In the genomic region with DNA sequence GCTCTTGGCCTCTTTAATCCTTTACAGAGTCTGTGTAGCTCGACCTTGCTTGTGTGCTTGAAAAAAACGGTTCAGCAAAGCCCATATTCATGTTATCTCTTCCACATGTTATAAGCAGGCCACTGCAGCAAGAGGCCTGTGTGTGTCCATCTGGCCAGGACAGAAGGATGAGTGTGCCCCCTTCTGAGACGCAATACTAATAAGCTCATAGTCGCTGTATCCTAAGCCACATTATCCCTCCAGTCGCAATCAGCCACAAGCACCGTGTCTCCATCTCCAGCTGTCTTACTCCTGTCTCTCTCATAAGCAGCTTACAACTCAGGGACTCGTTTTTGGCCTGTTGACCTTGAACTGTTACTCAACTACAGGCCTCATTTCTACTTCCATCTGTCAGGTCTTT, we compare ENCODE assay signal across 20 mouse cellular contexts. TPM values are rescaled to one million over a fixed set of nuclear protein-coding genes. Genes with fewer than 3 reads are reported as not detected.
DNase-seq lines count a peak whose midpoint lies in the region; ATAC-seq and TF ChIP-seq lines count a peak whose summit lies in the region.
"Had no signal": no experiment of that assay in that cellular context is flagged by ENCODE, and none has a peak within 500 bp of the region (broad histone marks: within the 10 kb centered on the region; RNA-seq: fewer than 3 reads in every experiment).

No protein-coding gene starts in this region.

- no peak overlapping the region for H3K4me3 ChIP-seq in hindbrain, embryonic 16.5 days (ENCODE audit: low read length)
- no peak overlapping the region for H3K4me3 ChIP-seq in hindbrain, embryonic 12.5 days
- no peak overlapping the region for H3K4me3 ChIP-seq in lung, embryonic 14.5 days (ENCODE audit: low read depth, low read length)
- H3K4me3 ChIP-seq: embryonic facial prominence, embryonic 10.5 days; forebrain, embryonic 13.5 days; heart, adult 2 months; heart, embryonic 12.5 days; hindbrain, embryonic 10.5 days had no signal

- TF ChIP-seq POLR2A in brain, embryonic 14.5 days (IDR thresholded peaks at IDR 0.05; ENCODE audit: borderline replicate concordance, extremely low read depth, insufficient read depth, insufficient read length, poor library complexity, severe bottlenecking), result no peak

- no peaks in the 10 kb centered on the region for H3K9me3 ChIP-seq in hindbrain, embryonic 16.5 days (ENCODE audit: control insufficient read depth, low read length)
- H3K9me3 ChIP-seq in hindbrain, embryonic 12.5 days (replicated peaks), result no peaks in the 10 kb centered on the region; the same call in 1 of the 2 replicates
- no peaks in the 10 kb centered on the region for H3K9me3 ChIP-seq in lung, embryonic 14.5 days (ENCODE audit: low read depth, low read length)
- H3K9me3 ChIP-seq: embryonic facial prominence, embryonic 10.5 days; forebrain, embryonic 13.5 days; hindbrain, embryonic 10.5 days had no signal

- H3K27ac ChIP-seq in hindbrain, embryonic 16.5 days (ENCODE audit: low read depth, low read length), result no peak overlapping the region
- no peak overlapping the region for H3K27ac ChIP-seq in hindbrain, embryonic 12.5 days
- H3K27ac ChIP-seq in lung, embryonic 14.5 days (ENCODE audit: low read depth), result no peak overlapping the region
- H3K27ac ChIP-seq: embryonic facial prominence, embryonic 10.5 days; forebrain, embryonic 13.5 days; heart, adult 2 months; hindbrain, embryonic 10.5 days had no signal

- no peak overlapping the region for H3K4me2 ChIP-seq in hindbrain, embryonic 16.5 days (ENCODE audit: low read length)
- no peak overlapping the region for H3K4me2 ChIP-seq in hindbrain, embryonic 12.5 days (replicated peaks)
- H3K4me2 ChIP-seq in lung, embryonic 14.5 days, result no peak overlapping the region
- H3K4me2 ChIP-seq: forebrain, embryonic 13.5 days; heart, embryonic 12.5 days had no signal

- no peak overlapping the region for H3K9ac ChIP-seq in hindbrain, embryonic 16.5 days (ENCODE audit: low read depth, low read length)
- no peak overlapping the region for H3K9ac ChIP-seq in hindbrain, embryonic 12.5 days
- H3K9ac ChIP-seq in lung, embryonic 14.5 days, result no peak overlapping the region
- H3K9ac ChIP-seq: forebrain, embryonic 13.5 days; forebrain, postnatal 0 days; heart, embryonic 12.5 days had no signal

- no peaks in the 10 kb centered on the region for H3K4me1 ChIP-seq in hindbrain, embryonic 16.5 days (ENCODE audit: control insufficient read depth, insufficient read depth, low read depth, low read length)
- no peaks in the 10 kb centered on the region for H3K4me1 ChIP-seq in hindbrain, embryonic 12.5 days
- H3K4me1 ChIP-seq in lung, embryonic 14.5 days (ENCODE audit: insufficient read depth), result no peaks in the 10 kb centered on the region
- H3K4me1 ChIP-seq: embryonic facial prominence, embryonic 10.5 days; forebrain, embryonic 13.5 days; heart, embryonic 12.5 days; hindbrain, embryonic 10.5 days had no signal

- no peaks in the 10 kb centered on the region for H3K36me3 ChIP-seq in hindbrain, embryonic 16.5 days (ENCODE audit: control insufficient read depth, insufficient read depth, low read length)
- no peaks in the 10 kb centered on the region for H3K36me3 ChIP-seq in hindbrain, embryonic 12.5 days
- no peaks in the 10 kb centered on the region for H3K36me3 ChIP-seq in lung, embryonic 14.5 days (ENCODE audit: insufficient read depth)
- H3K36me3 ChIP-seq: embryonic facial prominence, embryonic 10.5 days; G1E; heart, embryonic 12.5 days; hindbrain, embryonic 10.5 days had no signal

- no peaks in the 10 kb centered on the region for H3K27me3 ChIP-seq in hindbrain, embryonic 16.5 days (replicated peaks; ENCODE audit: control insufficient read depth, insufficient read depth, low read length)
- H3K27me3 ChIP-seq in hindbrain, embryonic 12.5 days, result no peaks in the 10 kb centered on the region
- no peaks in the 10 kb centered on the region for H3K27me3 ChIP-seq in lung, embryonic 14.5 days (ENCODE audit: insufficient read depth, low read length)
- H3K27me3 ChIP-seq: forebrain, embryonic 13.5 days; heart, embryonic 12.5 days had no signal

- DNase-seq in lung, embryonic 14.5 days, result peak; percentile 37
- no peak for DNase-seq in lung, adult 18-20 months
- peak; percentile 22 for DNase-seq in brain, embryonic 14.5 days (ENCODE audit: low read depth)
- peak; percentile 76 for DNase-seq in retina, postnatal 7 days (ENCODE audit: low read depth, low spot score)
- no peak for DNase-seq in heart, adult 8-10 months (ENCODE audit: low spot score)
- DNase-seq: adrenal gland, adult 8-10 months; B cell, adult 2 months; cerebellum, adult 18-20 months; cerebellum, adult 9-11 months; forebrain, postnatal 0 days; gastrocnemius, postnatal 14 days; heart, adult 2 months had no signal

- peak; percentile 60; the same call in 1 of the 2 replicates for ATAC-seq in hindbrain, embryonic 16.5 days
- ATAC-seq in hindbrain, embryonic 12.5 days (ENCODE audit: low FRiP score), result no peak
- ATAC-seq in lung, embryonic 14.5 days (ENCODE audit: insufficient read depth), result no peak
- ATAC-seq: CD4-positive, CD25-positive, alpha-beta regulatory T cell, adult 4 months; forebrain, embryonic 13.5 days; forebrain, postnatal 0 days had no signal

- TF ChIP-seq CTCF in lung, embryonic 14.5 days (IDR thresholded peaks at IDR 0.05; ENCODE audit: low read depth), result no peak
- no peak for TF ChIP-seq CTCF in brain, embryonic 14.5 days (IDR thresholded peaks at IDR 0.05; ENCODE audit: borderline replicate concordance, extremely low read depth, insufficient read depth, insufficient read length)

- 64% methylated on average over 7 of the region's 7 CpGs for WGBS in hindbrain, embryonic 16.5 days
- 74% methylated on average over 7 of the region's 7 CpGs for WGBS in hindbrain, embryonic 12.5 days
- 46% methylated on average over 7 of the region's 7 CpGs for WGBS in lung, embryonic 14.5 days

RNA-seq across cellular contexts. Expression of a gene that starts 24.0 kb away (rescaled TPM):
- 4.3 and 4.4 TPM in 2 replicates for polyA plus RNA-seq in hindbrain, embryonic 16.5 days (2015; fragmentation: Nextera tagmentation; extraction: Ambion mirVana)
- 5.1 and 7.0 TPM in 2 replicates for polyA plus RNA-seq in hindbrain, embryonic 12.5 days (2016; fragmentation: Nextera tagmentation; extraction: Ambion mirVana)
- 11.7 and 11.8 TPM in 2 replicates for polyA plus RNA-seq in lung, embryonic 14.5 days (2014; fragmentation: Nextera tagmentation; extraction: Ambion mirVana)
- polyA plus RNA-seq in brain, embryonic 14.5 days (2012; rRNA removed), result 9.3 and 15.7 TPM in 2 replicates
- total RNA-seq in heart, adult 8-10 months (2022), result 10 to 100 TPM; 54.3 to 61.5 (median 55.4) TPM
- polyA plus RNA-seq: G1E had no signal

Comparison
In these comparisons a context has a peak if more than half of its experiments do, and no peak if none do; other contexts are left out.
1. DNase-seq: peak in lung, embryonic 14.5 days (single experiment), brain, embryonic 14.5 days (single experiment) and retina, postnatal 7 days (single experiment); none in lung, adult 18-20 months (0 of 2) and heart, adult 8-10 months (single experiment).